Mouse (Mus musculus): ENCODE measurements around the gene Tlr13. TPM values are rescaled to one million over a fixed set of nuclear protein-coding genes. Genes with fewer than 3 reads are reported as not detected.
"Not testable (repeated sequence)": the region's sequence is repeated elsewhere in the genome, so short reads cannot be mapped to it uniquely, and the experiment has no call there.

The Tlr13 gene
- polyA plus RNA-seq, 1 experiment from 2014 or later, result 0.35 TPM

GRCm38 (mm10) chrX:106186713-106187649 lies 44.0 kb downstream of the Tlr13 start, which contains the start of gene Pgk1:
Gene Pgk1 (plus strand): TSS chrX:106187100.
- peak; percentile 93 for ATAC-seq (ENCODE audit: extremely low read depth, insufficient number of reproducible peaks, low FRiP score, low TSS enrichment)
- Histone ChIP-seq H3K27me3 (replicated peaks) (no peaks in the 10 kb centered on the region), H3K9ac (peak within 1 kb of the TSS; percentile 80), H3K4me3 (peak within 1 kb of the TSS; percentile 61), H3K4me1 (peaks cover 19% of the 10 kb centered on the region), H3K4me2 (peak within 1 kb of the TSS; percentile 69), H3K27ac (replicated peaks) (peak within 1 kb of the TSS; percentile 94), H3K36me3 (peaks cover 8% of the 10 kb centered on the region; the same call in 1 of the 2 replicates), H3K9me3 (no peaks in the 10 kb centered on the region)
- 9% methylated on average over 55 of the region's 55 CpGs for WGBS

- Histone ChIP-seq H3K4me3 (peak overlapping the region; percentile 61), H3K4me2 (peak overlapping the region; percentile 69), H3K36me3 (peaks cover 15% of the 10 kb centered on the region), H3K9me3 (no peaks in the 10 kb centered on the region), H3K27ac (replicated peaks) (peak overlapping the region; percentile 84), H3K4me1 (peaks cover 19% of the 10 kb centered on the region), H3K9ac (peak overlapping the region; percentile 80), H3K27me3 (replicated peaks) (no peaks in the 10 kb centered on the region)
- no peak for ATAC-seq (ENCODE audit: extremely low read depth, insufficient number of reproducible peaks, low FRiP score, low TSS enrichment)
- WGBS, result 11% methylated on average over 12 of the region's 12 CpGs
These were observed 44.7 kb downstream of the Tlr13 start for GRCm38 (mm10) chrX:106187737-106188136.

- no peaks in the 10 kb centered on the region for H3K27me3 ChIP-seq (replicated peaks)
- H3K4me1 ChIP-seq, result peaks cover 16% of the 10 kb centered on the region
- ATAC-seq (ENCODE audit: extremely low read depth, insufficient number of reproducible peaks, low FRiP score, low TSS enrichment), result no peak
- H3K4me2 ChIP-seq, result peak overlapping the region; percentile 69
- H3K27ac ChIP-seq (replicated peaks), result peak overlapping the region; percentile 84
- peak overlapping the region; percentile 80 for H3K9ac ChIP-seq
- 29% methylated on average over 5 of the region's 5 CpGs for WGBS
- H3K36me3 ChIP-seq, result peaks cover 29% of the 10 kb centered on the region
- peak overlapping the region; percentile 61 for H3K4me3 ChIP-seq
- H3K9me3 ChIP-seq, result no peaks in the 10 kb centered on the region
These were observed 46.4 kb downstream of the Tlr13 start for GRCm38 (mm10) chrX:106189356-106189755.

- H3K9ac ChIP-seq, result peak overlapping the region; percentile 80
- H3K36me3 ChIP-seq, result peaks cover 36% of the 10 kb centered on the region
- WGBS, result 30% methylated on average over 4 of the region's 4 CpGs
- peaks cover 15% of the 10 kb centered on the region for H3K4me1 ChIP-seq
- H3K4me2 ChIP-seq, result peak overlapping the region; percentile 69
- peak overlapping the region; percentile 61 for H3K4me3 ChIP-seq
- H3K9me3 ChIP-seq, result no peaks in the 10 kb centered on the region
- no peak for ATAC-seq (ENCODE audit: extremely low read depth, insufficient number of reproducible peaks, low FRiP score, low TSS enrichment)
- H3K27ac ChIP-seq (replicated peaks), result no peak overlapping the region
- H3K27me3 ChIP-seq (replicated peaks), result no peaks in the 10 kb centered on the region
These were observed 47.1 kb downstream of the Tlr13 start for GRCm38 (mm10) chrX:106190091-106190490.

- not testable (repeated sequence) for H3K4me1 ChIP-seq; H3K27ac ChIP-seq (replicated peaks); ATAC-seq (ENCODE audit: extremely low read depth, insufficient number of reproducible peaks, low FRiP score, low TSS enrichment); H3K27me3 ChIP-seq (replicated peaks); H3K9ac ChIP-seq; H3K4me2 ChIP-seq; H3K4me3 ChIP-seq; H3K9me3 ChIP-seq
- H3K36me3 ChIP-seq, result peaks cover 77% of the 10 kb centered on the region
- WGBS, result 82% methylated on average over 6 of the region's 6 CpGs
These were observed 51.4 kb downstream of the Tlr13 start for GRCm38 (mm10) chrX:106194361-106194760.

- no peaks in the 10 kb centered on the region for H3K9me3 ChIP-seq
- no peaks in the 10 kb centered on the region for H3K4me1 ChIP-seq
- H3K4me3 ChIP-seq, result no peak overlapping the region
- H3K4me2 ChIP-seq, result no peak overlapping the region
- WGBS, result 58% methylated on average over 5 of the region's 5 CpGs
- no peak for ATAC-seq (ENCODE audit: extremely low read depth, insufficient number of reproducible peaks, low FRiP score, low TSS enrichment)
- H3K27me3 ChIP-seq (replicated peaks), result no peaks in the 10 kb centered on the region
- peaks cover 94% of the 10 kb centered on the region for H3K36me3 ChIP-seq
- H3K9ac ChIP-seq, result no peak overlapping the region
- no peak overlapping the region for H3K27ac ChIP-seq (replicated peaks)
These were observed 54.3 kb downstream of the Tlr13 start for GRCm38 (mm10) chrX:106197308-106197707.

GRCm38 (mm10) chrX:106198904-106199303 lies 55.9 kb downstream of the Tlr13 start:
- Histone ChIP-seq H3K9ac (no peak overlapping the region), H3K36me3 (peaks cover 93% of the 10 kb centered on the region), H3K4me2 (no peak overlapping the region), H3K4me1 (no peaks in the 10 kb centered on the region), H3K9me3 (no peaks in the 10 kb centered on the region), H3K27ac (replicated peaks) (no peak overlapping the region), H3K27me3 (replicated peaks) (no peaks in the 10 kb centered on the region), H3K4me3 (no peak overlapping the region)
- no peak for ATAC-seq (ENCODE audit: extremely low read depth, insufficient number of reproducible peaks, low FRiP score, low TSS enrichment)
- WGBS, result 76% methylated on average over 5 of the region's 5 CpGs

- H3K4me3 ChIP-seq, result no peak overlapping the region
- no peak overlapping the region for H3K4me2 ChIP-seq
- H3K4me1 ChIP-seq, result no peaks in the 10 kb centered on the region
- 80% methylated on average over 2 of the region's 2 CpGs for WGBS
- no peak for ATAC-seq (ENCODE audit: extremely low read depth, insufficient number of reproducible peaks, low FRiP score, low TSS enrichment)
- H3K9me3 ChIP-seq, result no peaks in the 10 kb centered on the region
- peaks cover 12% of the 10 kb centered on the region; the same call in 1 of the 2 replicates for H3K36me3 ChIP-seq
- H3K27me3 ChIP-seq (replicated peaks), result no peaks in the 10 kb centered on the region
- no peak overlapping the region for H3K9ac ChIP-seq
- no peak overlapping the region for H3K27ac ChIP-seq (replicated peaks)
These were observed 66.1 kb downstream of the Tlr13 start for GRCm38 (mm10) chrX:106209100-106209499.

Other genes starting within 250 kb of the Tlr13 start
- gene Atrx, start 213.8 kb upstream of the Tlr13 start, polyA plus RNA-seq (2015; fragmentation: Nextera tagmentation; extraction: Ambion mirVana), result 113 and 116 TPM in 2 replicates
- 44.4 and 48.7 TPM in 2 replicates for gene Magt1, start 131.3 kb upstream of the Tlr13 start, polyA plus RNA-seq (2015; fragmentation: Nextera tagmentation; extraction: Ambion mirVana)
- 770 and 864 TPM in 2 replicates for gene Cox7b, start 127.5 kb upstream of the Tlr13 start, polyA plus RNA-seq (2015; fragmentation: Nextera tagmentation; extraction: Ambion mirVana)
- 11.7 and 13.4 TPM in 2 replicates for gene Atp7a, start 115.9 kb upstream of the Tlr13 start, polyA plus RNA-seq (2015; fragmentation: Nextera tagmentation; extraction: Ambion mirVana)
- 660 and 731 TPM in 2 replicates for gene Pgk1, start 43.9 kb downstream of the Tlr13 start, polyA plus RNA-seq (2015; fragmentation: Nextera tagmentation; extraction: Ambion mirVana)
- gene Taf9b, start 78.0 kb downstream of the Tlr13 start, polyA plus RNA-seq (2015; fragmentation: Nextera tagmentation; extraction: Ambion mirVana), result 18.1 and 19.7 TPM in 2 replicates
- gene Fnd3c2, start 112.2 kb downstream of the Tlr13 start, polyA plus RNA-seq (2015; fragmentation: Nextera tagmentation; extraction: Ambion mirVana), result not detected in 2 replicates

All from heart, embryonic 13.5 days (tissue).